Mouse (Mus musculus): ENCODE results near the gene Fam126b. TPM values are rescaled to one million over a fixed set of nuclear protein-coding genes. Genes with fewer than 3 reads are reported as not detected.

The Fam126b gene
- polyA plus RNA-seq, 1 experiment: 0.76 TPM

DNA sequence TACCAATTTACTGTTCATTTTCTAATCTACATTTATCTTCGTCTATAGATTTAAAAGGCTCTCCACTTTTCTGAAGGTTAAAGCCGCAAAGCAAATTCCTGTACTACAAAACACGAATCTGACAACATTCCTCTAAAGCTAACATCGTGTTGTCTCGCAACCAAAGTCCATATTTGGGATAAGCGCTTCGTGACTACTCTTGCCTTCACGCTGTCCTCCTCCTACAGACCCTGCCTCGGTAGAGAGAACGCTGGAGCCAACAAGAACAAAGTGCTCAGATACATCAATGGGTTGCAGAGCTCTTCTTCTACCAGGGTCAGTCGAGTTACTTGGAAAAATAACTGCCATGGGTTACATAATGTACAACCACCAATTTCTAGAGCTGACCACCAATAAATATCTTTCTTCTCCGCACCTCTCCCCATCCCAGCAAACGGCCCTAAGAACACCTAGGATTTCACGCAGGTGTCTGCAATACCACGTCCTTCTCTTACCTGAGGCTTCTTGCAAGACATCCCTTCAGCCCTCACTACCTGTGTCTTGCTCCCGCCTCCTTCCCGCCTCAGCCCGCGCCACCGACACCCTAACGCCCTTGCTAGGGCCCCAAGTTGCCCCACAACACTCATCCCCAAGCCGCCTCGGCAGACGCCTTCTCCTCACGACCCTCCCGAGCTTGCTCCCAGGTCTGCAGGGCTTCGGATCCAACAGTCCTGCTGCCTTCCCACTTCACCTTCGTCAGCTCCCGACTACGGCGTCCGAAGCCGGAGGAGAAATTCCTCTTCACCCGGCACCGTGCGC lies 551 bp downstream of the Fam126b start:
- Histone ChIP-seq H3K79me2 (ENCODE audit: control insufficient read depth, insufficient read depth) (peaks cover 89% of the 10 kb centered on the region), H3ac (ENCODE audit: control insufficient read depth, insufficient read length, low read depth) (peak overlapping the region; percentile 88), H3K4me3 (ENCODE audit: insufficient read depth, poor library complexity, severe bottlenecking) (peak overlapping the region; percentile 93), H3K27me3 (ENCODE audit: control insufficient read depth, insufficient read depth, insufficient read length) (no peaks in the 10 kb centered on the region), H3K36me3 (ENCODE audit: control insufficient read depth, insufficient read depth) (peaks cover under 1% of the 10 kb centered on the region), H3K79me3 (ENCODE audit: low read depth) (peaks cover 46% of the 10 kb centered on the region)
- TF ChIP-seq CEBPB (IDR thresholded peaks at IDR 0.05; ENCODE audit: low read depth) (no peak), MAX (IDR thresholded peaks at IDR 0.05) (no peak), MYOG (IDR thresholded peaks at IDR 0.05; ENCODE audit: control insufficient read depth, extremely low read depth, insufficient read length) (no peak), USF1 (IDR thresholded peaks at IDR 0.05; ENCODE audit: low read depth) (no peak), FOSL1 (IDR thresholded peaks at IDR 0.05; ENCODE audit: insufficient read depth, low read length, poor library complexity, severe bottlenecking) (no peak), MYOD1 (IDR thresholded peaks at IDR 0.05; ENCODE audit: control insufficient read depth, insufficient read length, low read depth) (no peak)

DNA sequence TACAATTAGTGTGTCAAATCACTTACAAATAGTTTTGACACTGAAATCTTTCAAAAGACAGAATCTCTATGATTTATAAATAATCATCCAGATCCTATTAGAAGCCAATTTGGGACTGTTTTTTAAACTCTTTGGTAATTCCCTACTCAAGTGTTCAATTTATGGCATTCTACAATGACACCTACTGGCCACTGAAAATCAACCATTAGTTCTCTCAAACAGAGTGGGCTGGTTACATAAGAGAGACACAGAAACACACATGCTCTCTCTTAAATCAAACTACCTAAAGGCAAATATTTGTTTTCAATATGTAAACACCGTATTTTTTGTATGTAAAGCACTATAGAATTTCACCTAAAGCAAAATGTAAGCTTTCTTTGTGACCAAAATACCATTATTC lies 1.9 kb downstream of the Fam126b start:
- no peak overlapping the region for H3K4me3 ChIP-seq (ENCODE audit: insufficient read depth, poor library complexity, severe bottlenecking)
- no peaks in the 10 kb centered on the region for H3K27me3 ChIP-seq (ENCODE audit: control insufficient read depth, insufficient read depth, insufficient read length)
- no peak for TF ChIP-seq USF1 (IDR thresholded peaks at IDR 0.05; ENCODE audit: low read depth)
- TF ChIP-seq FOSL1 (IDR thresholded peaks at IDR 0.05; ENCODE audit: insufficient read depth, low read length, poor library complexity, severe bottlenecking): no peak
- no peak for TF ChIP-seq MYOG (IDR thresholded peaks at IDR 0.05; ENCODE audit: control insufficient read depth, extremely low read depth, insufficient read length)
- no peak for TF ChIP-seq MAX (IDR thresholded peaks at IDR 0.05)
- no peak for TF ChIP-seq MYOD1 (IDR thresholded peaks at IDR 0.05; ENCODE audit: control insufficient read depth, insufficient read length, low read depth)
- TF ChIP-seq CTCF (IDR thresholded peaks at IDR 0.05; ENCODE audit: control insufficient read depth, insufficient read depth, insufficient read length): no peak
- no peak for TF ChIP-seq CEBPB (IDR thresholded peaks at IDR 0.05; ENCODE audit: low read depth)

DNA sequence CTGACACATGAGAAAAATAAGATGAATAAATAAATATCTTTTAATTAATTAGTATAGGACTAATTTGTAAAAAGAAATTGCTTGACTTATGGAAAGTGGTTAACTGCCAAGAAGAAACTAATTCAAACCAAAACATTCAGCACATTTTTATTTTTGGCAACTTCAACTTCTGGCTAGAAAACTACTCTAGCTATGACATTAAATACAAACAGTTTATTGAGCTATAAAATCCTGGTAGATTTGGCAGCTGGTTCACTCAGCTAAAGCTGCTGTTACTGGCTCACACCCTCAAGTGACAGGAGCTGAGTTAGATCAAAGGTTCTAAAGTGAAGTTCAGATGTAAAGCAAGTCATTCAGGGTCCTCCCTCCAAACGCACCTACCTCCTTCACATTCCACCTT lies 3.5 kb downstream of the Fam126b start:
- TF ChIP-seq FOSL1 (IDR thresholded peaks at IDR 0.05; ENCODE audit: insufficient read depth, low read length, poor library complexity, severe bottlenecking): no peak
- TF ChIP-seq CEBPB (IDR thresholded peaks at IDR 0.05; ENCODE audit: low read depth): no peak
- no peak for TF ChIP-seq CTCF (IDR thresholded peaks at IDR 0.05; ENCODE audit: control insufficient read depth, insufficient read depth, insufficient read length)
- no peak for TF ChIP-seq MAX (IDR thresholded peaks at IDR 0.05)
- TF ChIP-seq MYOG (IDR thresholded peaks at IDR 0.05; ENCODE audit: control insufficient read depth, extremely low read depth, insufficient read length): no peak
- TF ChIP-seq MYOD1 (IDR thresholded peaks at IDR 0.05; ENCODE audit: control insufficient read depth, insufficient read length, low read depth): no peak
- no peak for TF ChIP-seq USF1 (IDR thresholded peaks at IDR 0.05; ENCODE audit: low read depth)
- Histone ChIP-seq H3K27me3 (ENCODE audit: control insufficient read depth, insufficient read depth, insufficient read length) (no peaks in the 10 kb centered on the region), H3ac (ENCODE audit: control insufficient read depth, insufficient read length, low read depth) (no peak overlapping the region), H3K79me2 (ENCODE audit: control insufficient read depth, insufficient read depth) (peaks cover 95% of the 10 kb centered on the region), H3K79me3 (ENCODE audit: low read depth) (peaks cover 47% of the 10 kb centered on the region), H3K4me3 (ENCODE audit: insufficient read depth, poor library complexity, severe bottlenecking) (no peak overlapping the region), H3K36me3 (ENCODE audit: control insufficient read depth, insufficient read depth) (no peaks in the 10 kb centered on the region)

More for the DNA sequence above, 1.9 kb downstream of the Fam126b start:
- Histone ChIP-seq H3K79me3 (ENCODE audit: low read depth) (peaks cover 48% of the 10 kb centered on the region), H3ac (ENCODE audit: control insufficient read depth, insufficient read length, low read depth) (no peak overlapping the region), H3K79me2 (ENCODE audit: control insufficient read depth, insufficient read depth) (peaks cover 94% of the 10 kb centered on the region), H3K36me3 (ENCODE audit: control insufficient read depth, insufficient read depth) (no peaks in the 10 kb centered on the region)

DNA sequence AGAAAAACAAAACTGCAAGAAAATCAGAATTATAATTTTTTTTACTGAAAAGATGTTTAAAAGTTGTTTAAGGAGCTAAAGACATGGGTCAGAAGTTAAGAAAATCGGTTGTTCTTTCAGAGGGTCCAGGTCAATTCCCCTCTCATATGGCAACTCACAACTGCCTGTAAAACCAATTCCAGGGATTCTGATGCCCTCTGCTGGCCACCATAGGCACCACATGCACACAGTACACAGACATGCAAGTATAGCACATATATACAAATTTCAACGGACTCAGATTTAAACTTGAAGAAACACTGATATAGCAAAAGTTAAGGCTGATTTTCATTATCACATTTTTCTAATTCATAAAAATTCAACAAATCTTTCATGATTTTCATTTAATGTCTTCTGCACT lies 6.9 kb downstream of the Fam126b start:
- no peaks in the 10 kb centered on the region for H3K36me3 ChIP-seq (ENCODE audit: control insufficient read depth, insufficient read depth)
- no peak overlapping the region for H3ac ChIP-seq (ENCODE audit: control insufficient read depth, insufficient read length, low read depth)
- peaks cover 41% of the 10 kb centered on the region for H3K79me3 ChIP-seq (ENCODE audit: low read depth)
- TF ChIP-seq MYOD1 (IDR thresholded peaks at IDR 0.05; ENCODE audit: control insufficient read depth, insufficient read length, low read depth) (no peak), CEBPB (IDR thresholded peaks at IDR 0.05; ENCODE audit: low read depth) (no peak), FOSL1 (IDR thresholded peaks at IDR 0.05; ENCODE audit: insufficient read depth, low read length, poor library complexity, severe bottlenecking) (no peak), USF1 (IDR thresholded peaks at IDR 0.05; ENCODE audit: low read depth) (no peak), CTCF (IDR thresholded peaks at IDR 0.05; ENCODE audit: control insufficient read depth, insufficient read depth, insufficient read length) (no peak), MAX (IDR thresholded peaks at IDR 0.05) (no peak), MYOG (IDR thresholded peaks at IDR 0.05; ENCODE audit: control insufficient read depth, extremely low read depth, insufficient read length) (no peak)
- H3K79me2 ChIP-seq (ENCODE audit: control insufficient read depth, insufficient read depth): peaks cover 92% of the 10 kb centered on the region
- no peaks in the 10 kb centered on the region for H3K27me3 ChIP-seq (ENCODE audit: control insufficient read depth, insufficient read depth, insufficient read length)
- no peak overlapping the region for H3K4me3 ChIP-seq (ENCODE audit: insufficient read depth, poor library complexity, severe bottlenecking)

DNA sequence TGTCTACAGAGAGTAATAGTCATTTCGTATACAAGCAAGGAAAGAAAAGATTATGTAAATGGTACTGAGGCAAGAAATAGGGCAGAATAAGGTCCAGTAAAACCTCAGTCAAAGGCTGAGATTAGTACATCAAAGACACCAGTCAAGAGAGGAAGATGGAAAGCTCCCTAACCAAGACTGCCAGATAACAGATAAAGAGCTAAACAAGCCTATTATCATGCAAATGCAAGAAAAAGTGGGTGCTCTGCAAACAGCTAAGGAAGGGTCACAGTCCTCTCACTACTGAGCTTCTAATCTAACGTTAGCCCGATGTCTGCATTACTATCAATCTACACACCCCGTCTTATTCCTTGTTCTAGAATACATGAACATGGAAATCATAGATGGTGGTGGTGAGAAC lies 15.7 kb downstream of the Fam126b start:
- H3ac ChIP-seq (ENCODE audit: control insufficient read depth, insufficient read length, low read depth): no peak overlapping the region

More for the DNA sequence above, 15.7 kb downstream of the Fam126b start:
- Histone ChIP-seq H3K27me3 (ENCODE audit: control insufficient read depth, insufficient read depth, insufficient read length) (no peaks in the 10 kb centered on the region), H3K79me2 (ENCODE audit: control insufficient read depth, insufficient read depth) (peaks cover 56% of the 10 kb centered on the region), H3K4me3 (ENCODE audit: insufficient read depth, poor library complexity, severe bottlenecking) (no peak overlapping the region), H3K79me3 (ENCODE audit: low read depth) (peaks cover 24% of the 10 kb centered on the region), H3K36me3 (ENCODE audit: control insufficient read depth, insufficient read depth) (no peaks in the 10 kb centered on the region)
- TF ChIP-seq CTCF (IDR thresholded peaks at IDR 0.05; ENCODE audit: control insufficient read depth, insufficient read depth, insufficient read length) (no peak), FOSL1 (IDR thresholded peaks at IDR 0.05; ENCODE audit: insufficient read depth, low read length, poor library complexity, severe bottlenecking) (no peak), MAX (IDR thresholded peaks at IDR 0.05) (no peak), MYOD1 (IDR thresholded peaks at IDR 0.05; ENCODE audit: control insufficient read depth, insufficient read length, low read depth) (no peak), MYOG (IDR thresholded peaks at IDR 0.05; ENCODE audit: control insufficient read depth, extremely low read depth, insufficient read length) (no peak), USF1 (IDR thresholded peaks at IDR 0.05; ENCODE audit: low read depth) (no peak), CEBPB (IDR thresholded peaks at IDR 0.05; ENCODE audit: low read depth) (no peak)
